Mouse (Mus musculus) ES-E14 (cell line): ENCODE data around the gene Nyap1. TPM values are rescaled to one million over a fixed set of nuclear protein-coding genes. Genes with fewer than 3 reads are reported as not detected.
A peak's percentile ranks its signal among the peaks of the same experiment; 100 is the strongest.

ENCODE experiments used
- DNase-seq: peaks from one replicate; pipeline ENCODE4 v3.0.0-alpha.2; 2013; ENCODE audit warnings: low read depth, low spot score
- H3K27ac ChIP-seq: 2 replicates; pipeline ENCODE4 v1.5.1; 2012; ENCODE audit warnings: low read depth, mild to moderate bottlenecking, low read length, moderate library complexity, mixed read lengths; ENCODE audit not compliant: poor library complexity, insufficient read depth, severe bottlenecking
- H3K36me3 ChIP-seq: 2 replicates; pipeline ENCODE4 v1.6.1; 2012; ENCODE audit warnings: mild to moderate bottlenecking, low read length, moderate library complexity, mixed read lengths; ENCODE audit not compliant: control insufficient read depth, poor library complexity, insufficient read depth, severe bottlenecking
- H3K4me1 ChIP-seq, 2 experiments: fragments of 150-350 bp in 1 of 2; sonication (generic) in 1 of 2; 2 replicates each; pipeline ENCODE4 v1.6.1; 2012; ENCODE audit warnings: low read length in 2 of 2, mild to moderate bottlenecking in 1 of 2, mixed read lengths in 1 of 2; ENCODE audit not compliant: control insufficient read depth in 2 of 2, insufficient read depth in 2 of 2, poor library complexity in 1 of 2
- H3K4me3 ChIP-seq, 2 experiments: fragments of 150-350 bp in 1 of 2; sonication (generic) in 1 of 2; 2 replicates each; pipeline ENCODE4 v1.5.1; 2012; ENCODE audit warnings: low read length in 2 of 2, low read depth in 1 of 2, mild to moderate bottlenecking in 1 of 2, mixed read lengths in 1 of 2; ENCODE audit not compliant: insufficient read depth in 1 of 2, poor library complexity in 1 of 2, severe bottlenecking in 1 of 2
- H3K9ac ChIP-seq: 2 replicates; pipeline ENCODE4 v1.6.1; 2012; ENCODE audit warnings: low read depth, mild to moderate bottlenecking, low read length, mixed read lengths; ENCODE audit not compliant: poor library complexity, insufficient read depth, severe bottlenecking
- H3K9me3 ChIP-seq: fragments of 150-350 bp; sonication (generic); 2 replicates; pipeline ENCODE4 v1.6.1; 2012; ENCODE audit warnings: low read depth, mild to moderate bottlenecking, low read length; ENCODE audit not compliant: control insufficient read depth, insufficient read depth
- CHD2 ChIP-seq: IDR thresholded peaks from 2 replicates; pipeline ENCODE4 v1.6.1; 2014; ENCODE audit warnings: mild to moderate bottlenecking, low read depth, low read length, inconsistent platforms
- HCFC1 ChIP-seq: IDR thresholded peaks from 2 replicates; pipeline ENCODE4 v1.6.1; 2012; ENCODE audit warnings: low read length, inconsistent platforms, borderline replicate concordance; ENCODE audit not compliant: insufficient read depth
- MAFK ChIP-seq: IDR thresholded peaks from 2 replicates; pipeline ENCODE4 v1.6.1; 2014; ENCODE audit warnings: mild to moderate bottlenecking, low read depth, low read length, inconsistent platforms; ENCODE audit not compliant: insufficient read depth
- ZC3H11A ChIP-seq: IDR thresholded peaks from 2 replicates; pipeline ENCODE4 v1.6.1; 2012; ENCODE audit warnings: low read depth, mild to moderate bottlenecking, inconsistent platforms, low read length, borderline replicate concordance
- ZNF384 ChIP-seq: IDR thresholded peaks from 2 replicates; pipeline ENCODE4 v1.6.1; 2012; ENCODE audit warnings: low read depth, low read length, inconsistent platforms
- in situ Hi-C, 2 experiments: fragments of 600-800 bp; cut with MboI; formaldehyde crosslinking; loops; one replicate each; pipeline ENCODE4 v1.15.1; 2025; ENCODE audit warnings: low sequenced_read_pairs in 2 of 2, inconsistent platforms in 1 of 2; ENCODE audit not compliant: unreplicated experiment in 2 of 2
- total RNA-seq: library from RNA; depleted of rRNA; stranded (reverse); fragments of 300-350 nt; gene quantifications from 2 replicates; pipeline ENCODE4 v1.2.3, GENCODE M21; 2012

Nyap1 gene
- total RNA-seq, 1 experiment: 7.4 TPM

- in situ Hi-C loops: loop anchor here in 1 of 2 experiments (10.0 kb wide), 1 partner anchor 382 kb away; the partner anchor contains the start of gene Cops6
- Histone ChIP-seq H3K36me3 (peaks cover 46% of the 10 kb centered on the region), H3K4me1 (peaks cover 2 to 22% of the 10 kb centered on the region in 2 experiments)
These were observed 41.5 kb upstream of the Nyap1 start for GRCm38 (mm10) chr5:137782776-137783522.

GRCm38 (mm10) chr5:137781661-137782060, 40.3 kb upstream of the Nyap1 start:
- H3K9me3 ChIP-seq: no peaks in the 10 kb centered on the region
- peaks cover 4 to 24% of the 10 kb centered on the region in 2 experiments for H3K4me1 ChIP-seq
- in situ Hi-C loops: loop anchor here in 1 of 2 experiments (10.0 kb wide), 1 partner anchor 383 kb away; the partner anchor contains the start of gene Cops6
- no peak overlapping the region for H3K4me3 ChIP-seq
- no peak for DNase-seq
- H3K36me3 ChIP-seq: peaks cover 46% of the 10 kb centered on the region
- TF ChIP-seq MAFK (no peak), ZC3H11A (no peak), HCFC1 (no peak), CHD2 (no peak), ZNF384 (no peak)
- no peak overlapping the region for H3K27ac ChIP-seq
- H3K9ac ChIP-seq: no peak overlapping the region

More at GRCm38 (mm10) chr5:137782776-137783522, 41.5 kb upstream of the Nyap1 start:
- peak overlapping the region; percentile 1; the same call in 1 of the 2 replicates for H3K9ac ChIP-seq
- TF ChIP-seq CHD2 (no peak), ZC3H11A (no peak), ZNF384 (no peak)
- H3K9me3 ChIP-seq: no peaks in the 10 kb centered on the region
- H3K27ac ChIP-seq: no peak overlapping the region
- DNase-seq: no peak
- H3K4me3 ChIP-seq: peak overlapping the region in 1 of 2 experiments; percentile 73; a peak in 1 of 4 replicates

GRCm38 (mm10) chr5:137779053-137779933, 37.9 kb upstream of the Nyap1 start:
- Histone ChIP-seq H3K9ac (peak overlapping the region; percentile 86), H3K4me1 (peaks cover 7 to 22% of the 10 kb centered on the region in 2 experiments), H3K36me3 (peaks cover 36% of the 10 kb centered on the region), H3K9me3 (no peaks in the 10 kb centered on the region), H3K4me3 (peak overlapping the region; percentile 87 to 91), H3K27ac (peak overlapping the region; percentile 74)
- no peak for TF ChIP-seq CHD2
- no peak for TF ChIP-seq HCFC1
- TF ChIP-seq ZNF384: no peak
- TF ChIP-seq ZC3H11A: no peak
- no peak for TF ChIP-seq MAFK
- in situ Hi-C loops: no loop called here
- DNase-seq: no peak

- H3K4me3 ChIP-seq: peak within 1 kb of the TSS; percentile 87 to 91
- peaks cover 7 to 15% of the 10 kb centered on the region in 2 experiments; a peak in 3 of 4 replicates for H3K4me1 ChIP-seq
- H3K9me3 ChIP-seq: no peaks in the 10 kb centered on the region
- in situ Hi-C loops: no loop called here
- H3K36me3 ChIP-seq: peaks cover 29% of the 10 kb centered on the region
- H3K9ac ChIP-seq: peak within 1 kb of the TSS; percentile 86
- peak; percentile 95 for DNase-seq
- TF ChIP-seq CHD2 (peak; percentile 74), ZC3H11A (no peak), HCFC1 (peak; percentile 84)
- peak within 1 kb of the TSS; percentile 74 for H3K27ac ChIP-seq
These were observed 37.2 kb upstream of the Nyap1 start, which contains the start of gene Ppp1r35 for GRCm38 (mm10) chr5:137778635-137779034. TSS of gene Ppp1r35 (plus strand) at chr5:137778849.
